Mouse (Mus musculus): ENCODE measurements around the gene Cryz. TPM values are rescaled to one million over a fixed set of nuclear protein-coding genes. Genes with fewer than 3 reads are reported as not detected.
"Not testable (repeated sequence)": the region's sequence is repeated elsewhere in the genome, so short reads cannot be mapped to it uniquely, and the experiment has no call there.

Gene Cryz
- total RNA-seq, 1 experiment from 2014 or later = 18.5 TPM

- no peak for DNase-seq
Measured at GRCm38 (mm10) chr3:154611888-154612287, 15.4 kb downstream of the Cryz start.

- no peak for DNase-seq
Measured at GRCm38 (mm10) chr3:154614771-154615170, 18.3 kb downstream of the Cryz start.

GRCm38 (mm10) chr3:154615304-154615703 is 18.8 kb downstream of the Cryz start:
- DNase-seq = no peak

- DNase-seq = no peak
Measured at GRCm38 (mm10) chr3:154616106-154616505, 19.6 kb downstream of the Cryz start.

- DNase-seq = no peak
Measured at GRCm38 (mm10) chr3:154628284-154628683, 31.8 kb downstream of the Cryz start.

GRCm38 (mm10) chr3:154631281-154631680 is 34.8 kb downstream of the Cryz start:
- DNase-seq = not testable (repeated sequence)

- DNase-seq = no peak
Measured at GRCm38 (mm10) chr3:154633091-154633490, 36.6 kb downstream of the Cryz start.

GRCm38 (mm10) chr3:154646638-154647442 is 50.3 kb downstream of the Cryz start:
- no peak for DNase-seq

- DNase-seq = no peak
Measured at GRCm38 (mm10) chr3:154647443-154647780, 50.9 kb downstream of the Cryz start.

- DNase-seq = no peak
Measured at GRCm38 (mm10) chr3:154649411-154650285, 53.1 kb downstream of the Cryz start.

- no peak for DNase-seq
Measured at GRCm38 (mm10) chr3:154651192-154651821, 54.8 kb downstream of the Cryz start.

- peak; percentile 68 for DNase-seq
Measured at GRCm38 (mm10) chr3:154652581-154653420, 56.3 kb downstream of the Cryz start.

GRCm38 (mm10) chr3:154653454-154653853 is 56.9 kb downstream of the Cryz start:
- DNase-seq = no peak

GRCm38 (mm10) chr3:154654284-154654683 is 57.8 kb downstream of the Cryz start:
- no peak for DNase-seq

GRCm38 (mm10) chr3:154654901-154655300 is 58.4 kb downstream of the Cryz start:
- no peak for DNase-seq

GRCm38 (mm10) chr3:154655711-154656110 is 59.2 kb downstream of the Cryz start:
- no peak for DNase-seq

GRCm38 (mm10) chr3:154663545-154663944 is 67.0 kb downstream of the Cryz start, which contains the start of gene Erich3:
TSS of gene Erich3 (plus strand) at chr3:154663859.
- DNase-seq = no peak

GRCm38 (mm10) chr3:154663976-154664581 is 67.6 kb downstream of the Cryz start:
- DNase-seq = peak; percentile 8

GRCm38 (mm10) chr3:154664636-154665035 is 68.1 kb downstream of the Cryz start:
- no peak for DNase-seq

GRCm38 (mm10) chr3:154668485-154668884 is 72.0 kb downstream of the Cryz start:
- no peak for DNase-seq

GRCm38 (mm10) chr3:154670584-154670983 is 74.1 kb downstream of the Cryz start:
- DNase-seq = no peak

All from adrenal gland, postnatal 25 days (tissue).